Mouse (Mus musculus) heart, embryonic 15.5 days (tissue): ENCODE results near the gene Epb41. TPM values are rescaled to one million over a fixed set of nuclear protein-coding genes. Genes with fewer than 3 reads are reported as not detected.

Experiments used
- ATAC-seq: fragments of 200-750 bp; cut with Nextera tagmentation; replicated peaks from 2 replicates; pipeline ENCODE4 v1.8.0; 2017; ENCODE audit warnings: low read depth, moderate TSS enrichment; ENCODE audit not compliant: insufficient number of reproducible peaks, insufficient read depth, low FRiP score
- H3K27ac ChIP-seq: fragments of 300-500 bp; sonication (generic); 2 replicates; pipeline ENCODE4 v1.5.1; 2015; ENCODE audit warnings: mild to moderate bottlenecking, inconsistent platforms
- H3K27me3 ChIP-seq: fragments of 300-500 bp; sonication (generic); 2 replicates; pipeline ENCODE4 v1.6.1; 2015; ENCODE audit warnings: inconsistent platforms
- H3K36me3 ChIP-seq: fragments of 300-500 bp; sonication (generic); 2 replicates; pipeline ENCODE4 v1.6.1; 2015; ENCODE audit warnings: mild to moderate bottlenecking, inconsistent platforms
- H3K4me1 ChIP-seq: fragments of 300-500 bp; sonication (generic); replicated peaks from 2 replicates; pipeline ENCODE4 v1.6.1; 2015; ENCODE audit warnings: inconsistent platforms
- H3K4me2 ChIP-seq: fragments of 300-500 bp; sonication (generic); 2 replicates; pipeline ENCODE4 v1.6.1; 2015; ENCODE audit warnings: inconsistent platforms, mild to moderate bottlenecking, moderate library complexity
- H3K4me3 ChIP-seq: fragments of 300-500 bp; sonication (generic); 2 replicates; pipeline ENCODE4 v1.5.1; 2015; ENCODE audit warnings: mild to moderate bottlenecking, inconsistent platforms
- H3K9ac ChIP-seq: fragments of 300-500 bp; sonication (generic); 2 replicates; pipeline ENCODE4 v1.6.1; 2015; ENCODE audit warnings: mild to moderate bottlenecking, inconsistent platforms
- H3K9me3 ChIP-seq: fragments of 300-500 bp; sonication (generic); replicated peaks from 2 replicates; pipeline ENCODE4 v1.6.1; 2016; ENCODE audit warnings: inconsistent platforms
- WGBS: fragments of 180-500 bp; shearing (Covaris S2); methylation state at CpG from one replicate; pipeline ENCODE4 v1.1.7; 2015; ENCODE audit warnings: mixed read lengths; 5-methylcytosine and 5-hydroxymethylcytosine counted together
- polyA plus RNA-seq: library from polyadenylated mRNA; unstranded; fragments of >200 nt; fragmentation: Nextera tagmentation; extraction: Ambion mirVana; gene quantifications from 2 replicates; pipeline ENCODE4 v1.2.1, GENCODE M21; 2015

The Epb41 gene
- polyA plus RNA-seq, 1 experiment from 2014 or later: 75.6 TPM

- Histone ChIP-seq H3K4me1 (peaks cover 72% of the 10 kb centered on the region), H3K36me3 (no peaks in the 10 kb centered on the region), H3K4me2 (peak overlapping the region; percentile 93), H3K27me3 (peaks cover 27% of the 10 kb centered on the region), H3K9me3 (no peaks in the 10 kb centered on the region), H3K27ac (peak overlapping the region; percentile 71), H3K4me3 (no peak overlapping the region), H3K9ac (peak overlapping the region; percentile 27; the same call in 1 of the 2 replicates)
- 70% methylated on average over 7 of the region's 7 CpGs for whole genome bisulfite sequencing
- no peak for ATAC-seq
Observed at GRCm38 (mm10) chr4:131918026-131918533, 157.0 kb downstream of the Epb41 start.

GRCm38 (mm10) chr4:131917010-131917555, 158.0 kb downstream of the Epb41 start:
- WGBS: 78% methylated on average over 10 of the region's 10 CpGs
- Histone ChIP-seq H3K27me3 (peaks cover 31% of the 10 kb centered on the region), H3K4me2 (no peak overlapping the region), H3K4me3 (no peak overlapping the region), H3K4me1 (peaks cover 66% of the 10 kb centered on the region), H3K9me3 (no peaks in the 10 kb centered on the region), H3K36me3 (no peaks in the 10 kb centered on the region), H3K27ac (no peak overlapping the region), H3K9ac (no peak overlapping the region)
- no peak for ATAC-seq

DNA sequence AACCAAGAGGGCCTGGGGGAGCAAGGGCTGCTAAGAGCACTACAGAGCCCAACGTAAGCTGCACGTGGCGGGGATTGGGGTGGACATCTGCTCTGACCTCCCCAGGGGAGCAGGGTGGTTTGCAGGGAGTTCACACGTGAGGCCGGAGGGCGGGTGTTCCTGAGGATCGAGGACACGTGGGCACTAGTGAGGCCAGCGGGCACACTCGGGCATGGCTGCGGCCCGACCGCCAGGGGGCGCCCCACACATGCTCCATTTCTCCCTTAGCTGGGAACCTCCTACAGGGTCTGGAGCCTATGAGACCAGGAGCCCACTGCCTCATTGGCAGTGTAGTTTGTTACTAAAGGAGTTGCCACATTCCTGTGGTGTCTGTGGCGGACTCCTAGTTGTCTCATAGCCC, 158.7 kb downstream of the Epb41 start:
- Histone ChIP-seq H3K27ac (no peak overlapping the region), H3K27me3 (peaks cover 34% of the 10 kb centered on the region), H3K4me3 (no peak overlapping the region), H3K4me2 (peak overlapping the region; percentile 28; the same call in 1 of the 2 replicates), H3K4me1 (peaks cover 63% of the 10 kb centered on the region), H3K36me3 (no peaks in the 10 kb centered on the region), H3K9ac (no peak overlapping the region), H3K9me3 (no peaks in the 10 kb centered on the region)
- WGBS: 12% methylated on average over 15 of the region's 15 CpGs
- ATAC-seq: no peak

DNA sequence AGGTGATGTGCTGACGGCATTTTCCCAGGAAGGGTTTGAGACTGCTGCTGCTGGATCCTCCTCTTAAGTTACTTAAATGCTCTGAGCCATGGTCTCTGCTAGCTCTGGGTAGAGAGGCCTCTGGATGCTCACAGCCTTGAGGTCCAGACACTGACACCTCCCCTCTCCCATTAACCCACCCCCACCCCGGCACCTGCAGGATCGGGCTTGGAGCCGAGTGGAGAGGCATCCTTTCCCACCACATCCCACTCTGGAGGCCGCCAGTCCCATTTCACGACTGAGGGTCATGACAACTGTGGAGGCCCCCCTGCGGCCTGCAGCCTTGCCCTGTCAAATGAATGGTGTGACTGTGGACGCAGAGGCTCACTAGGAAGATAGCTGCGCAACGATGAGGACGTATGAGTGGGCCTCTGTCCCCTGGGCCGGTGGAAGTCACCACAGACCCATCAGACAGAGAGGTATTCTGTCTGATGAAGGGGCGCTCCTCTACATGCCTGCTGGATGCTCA, 159.2 kb downstream of the Epb41 start:
- no peak for ATAC-seq
- Histone ChIP-seq H3K36me3 (no peaks in the 10 kb centered on the region), H3K4me3 (no peak overlapping the region), H3K4me2 (peak overlapping the region; percentile 60), H3K9me3 (no peaks in the 10 kb centered on the region), H3K9ac (no peak overlapping the region), H3K27ac (no peak overlapping the region), H3K4me1 (peaks cover 61% of the 10 kb centered on the region), H3K27me3 (peaks cover 34% of the 10 kb centered on the region)
- WGBS: 36% methylated on average over 13 of the region's 13 CpGs

- H3K27me3 ChIP-seq: peaks cover 34% of the 10 kb centered on the region
- H3K4me2 ChIP-seq: peak overlapping the region; percentile 60
- H3K9ac ChIP-seq: peak overlapping the region; percentile 0; the same call in 1 of the 2 replicates
- WGBS: 5% methylated on average over 31 of the region's 31 CpGs
- no peaks in the 10 kb centered on the region for H3K36me3 ChIP-seq
- ATAC-seq: no peak
- H3K4me1 ChIP-seq: peaks cover 60% of the 10 kb centered on the region
- H3K27ac ChIP-seq: no peak overlapping the region
- peak overlapping the region; percentile 34 for H3K4me3 ChIP-seq
- H3K9me3 ChIP-seq: no peaks in the 10 kb centered on the region
Observed at GRCm38 (mm10) chr4:131914891-131915469, 160.1 kb downstream of the Epb41 start.

DNA sequence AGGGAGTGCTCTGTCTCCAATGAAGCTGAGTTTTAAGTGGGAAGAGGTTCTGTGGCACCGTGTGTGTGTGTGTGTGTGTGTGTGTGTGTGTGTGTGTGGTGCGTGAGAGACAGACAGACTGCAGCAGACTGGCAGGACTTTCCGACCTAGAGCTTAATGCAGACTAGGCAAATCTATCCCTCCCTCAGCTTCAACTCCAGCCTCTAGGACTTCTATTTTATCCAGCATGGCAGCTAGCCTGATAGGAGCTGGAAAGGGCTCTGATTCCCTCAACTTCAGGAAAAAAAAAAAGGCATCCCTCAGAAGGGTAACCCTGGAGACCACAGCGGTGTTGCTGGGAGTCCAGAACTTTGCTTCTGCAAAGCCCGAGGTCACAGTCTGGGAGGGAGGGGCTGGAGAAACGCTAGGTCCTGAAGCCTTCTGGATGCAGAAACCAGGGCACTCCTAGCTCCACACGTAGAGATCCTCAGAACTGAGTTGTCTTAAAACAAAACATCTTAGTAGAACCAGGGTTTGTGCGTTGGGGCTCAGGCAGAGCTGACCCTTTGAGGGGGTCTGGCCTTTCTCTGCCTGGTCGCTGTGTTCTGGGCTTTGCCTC, 161.0 kb downstream of the Epb41 start:
- 30% methylated on average over 9 of the region's 9 CpGs for WGBS
- Histone ChIP-seq H3K9me3 (no peaks in the 10 kb centered on the region), H3K4me1 (peaks cover 52% of the 10 kb centered on the region), H3K27ac (no peak overlapping the region), H3K36me3 (no peaks in the 10 kb centered on the region), H3K9ac (no peak overlapping the region), H3K27me3 (peaks cover 34% of the 10 kb centered on the region), H3K4me2 (no peak overlapping the region), H3K4me3 (no peak overlapping the region)
- no peak for ATAC-seq

- no peak overlapping the region for H3K4me3 ChIP-seq
- no peaks in the 10 kb centered on the region for H3K9me3 ChIP-seq
- H3K9ac ChIP-seq: no peak overlapping the region
- H3K36me3 ChIP-seq: no peaks in the 10 kb centered on the region
- no peak overlapping the region for H3K27ac ChIP-seq
- H3K4me2 ChIP-seq: no peak overlapping the region
- H3K4me1 ChIP-seq: peaks cover 46% of the 10 kb centered on the region
- no peak for ATAC-seq
- 63% methylated on average over 10 of the region's 10 CpGs for WGBS
- H3K27me3 ChIP-seq: peaks cover 34% of the 10 kb centered on the region
Observed at GRCm38 (mm10) chr4:131913526-131913925, 161.6 kb downstream of the Epb41 start.

GRCm38 (mm10) chr4:131911521-131911920, 163.6 kb downstream of the Epb41 start:
- H3K27ac ChIP-seq: no peak overlapping the region
- no peak overlapping the region for H3K4me3 ChIP-seq
- no peak overlapping the region for H3K9ac ChIP-seq
- H3K4me1 ChIP-seq: peaks cover 39% of the 10 kb centered on the region
- H3K36me3 ChIP-seq: no peaks in the 10 kb centered on the region
- no peak for ATAC-seq
- peaks cover 34% of the 10 kb centered on the region for H3K27me3 ChIP-seq
- H3K4me2 ChIP-seq: no peak overlapping the region
- 60% methylated on average over 3 of the region's 5 CpGs for WGBS
- no peaks in the 10 kb centered on the region for H3K9me3 ChIP-seq

GRCm38 (mm10) chr4:131910237-131910994, 164.7 kb downstream of the Epb41 start:
- Histone ChIP-seq H3K27me3 (peaks cover 25% of the 10 kb centered on the region), H3K4me2 (peak overlapping the region; percentile 45), H3K27ac (0 out of 2 replicates have a peak overlapping the region, but pooled peaks have one; percentile 33), H3K4me1 (peaks cover 29% of the 10 kb centered on the region), H3K9me3 (no peaks in the 10 kb centered on the region), H3K9ac (peak overlapping the region; percentile 11; the same call in 1 of the 2 replicates), H3K4me3 (peak overlapping the region; percentile 9), H3K36me3 (peaks cover 4% of the 10 kb centered on the region; the same call in 1 of the 2 replicates)
- no peak; the same call in 1 of the 2 replicates for ATAC-seq
- WGBS: 7% methylated on average over 18 of the region's 21 CpGs

DNA sequence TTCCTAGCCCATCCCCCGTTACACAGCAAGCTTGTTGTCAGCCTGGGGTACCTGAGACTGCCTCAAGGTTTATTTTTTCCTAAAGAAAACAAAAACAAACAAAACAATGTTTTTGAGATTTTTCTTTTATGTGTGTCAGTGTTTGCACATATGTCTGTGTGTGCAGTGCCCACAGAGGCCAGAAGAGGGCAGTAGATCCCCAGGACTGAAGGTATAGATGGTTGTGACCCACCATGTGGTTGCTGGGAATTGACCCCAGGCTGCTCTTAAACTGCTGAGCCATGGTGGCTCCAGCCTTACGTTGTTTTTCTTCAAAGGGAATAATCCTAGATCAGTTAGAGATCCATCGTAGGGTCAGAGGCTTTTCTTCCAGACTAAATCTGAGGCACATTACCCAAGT, 167.2 kb downstream of the Epb41 start:
- ATAC-seq: no peak
- Histone ChIP-seq H3K27me3 (peaks cover 12% of the 10 kb centered on the region), H3K9me3 (no peaks in the 10 kb centered on the region), H3K4me3 (no peak overlapping the region), H3K27ac (no peak overlapping the region), H3K36me3 (peaks cover 6% of the 10 kb centered on the region; the same call in 1 of the 2 replicates), H3K9ac (no peak overlapping the region), H3K4me1 (peaks cover 14% of the 10 kb centered on the region), H3K4me2 (no peak overlapping the region)
- WGBS: 96% methylated on average over 3 of the region's 3 CpGs

DNA sequence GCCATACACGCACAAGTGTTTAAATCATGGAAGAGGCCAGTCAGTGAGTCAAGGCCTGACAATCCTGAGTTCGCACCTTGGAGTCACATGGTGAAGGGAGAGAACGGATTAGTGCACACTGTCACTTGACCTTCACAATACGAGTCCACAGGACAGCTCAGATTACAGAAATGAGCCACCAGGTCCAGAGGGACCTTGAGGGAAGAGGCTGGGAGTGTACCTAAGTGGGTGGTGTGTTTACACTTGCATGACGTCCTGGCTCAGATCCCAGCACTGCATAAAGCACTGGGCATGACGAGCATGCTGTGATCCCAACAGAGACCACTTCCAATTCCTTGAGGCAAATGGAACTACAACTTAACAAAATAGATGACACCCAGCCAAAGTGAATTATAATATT, 168.7 kb downstream of the Epb41 start:
- peaks cover 12% of the 10 kb centered on the region for H3K4me1 ChIP-seq
- no peak overlapping the region for H3K4me3 ChIP-seq
- no peak overlapping the region for H3K9ac ChIP-seq
- no peak for ATAC-seq
- 45% methylated on average over 6 of the region's 6 CpGs for WGBS
- H3K36me3 ChIP-seq: peaks cover 19% of the 10 kb centered on the region
- no peak overlapping the region for H3K27ac ChIP-seq
- no peak overlapping the region for H3K4me2 ChIP-seq
- H3K9me3 ChIP-seq: no peaks in the 10 kb centered on the region
- no peaks in the 10 kb centered on the region for H3K27me3 ChIP-seq
